ENCODE assay signal across 24 mouse cellular contexts in genomic region chr13:76438765-76439164, GRCm38 (mm10). TPM values are rescaled to one million over a fixed set of nuclear protein-coding genes. Genes with fewer than 3 reads are reported as not detected.
A peak's percentile ranks its signal among the peaks of the same experiment; 100 is the strongest.
DNase-seq lines count a peak whose midpoint lies in the region; ATAC-seq and TF ChIP-seq lines count a peak whose summit lies in the region.
"Had no signal": no experiment of that assay in that cellular context is flagged by ENCODE, and none has a peak within 500 bp of the region (broad histone marks: within the 10 kb centered on the region; RNA-seq: fewer than 3 reads in every experiment).

No protein-coding gene starts in this region.

- H3K9ac ChIP-seq in intestine, postnatal 0 days (ENCODE audit: low read depth, low read length) = no peak overlapping the region

- H3K4me3 ChIP-seq in layer of hippocampus, adult 2 months = no peak overlapping the region
- H3K4me3 ChIP-seq in intestine, postnatal 0 days (ENCODE audit: low read depth, low read length) = no peak overlapping the region

- ATAC-seq in frontal cortex, adult (ENCODE audit: low TSS enrichment) = peak; percentile 78
- ATAC-seq in intestine, postnatal 0 days = no peak
- ATAC-seq: activated CD4-positive, CD25-positive, alpha-beta regulatory T cell, adult 4 months; CD4-positive, CD25-positive, alpha-beta regulatory T cell, adult 4 months; Patski had no signal

- no peaks in the 10 kb centered on the region for H3K27me3 ChIP-seq in intestine, postnatal 0 days (replicated peaks; ENCODE audit: control insufficient read depth, insufficient read depth, low read length)
- H3K27me3 ChIP-seq: CH12.LX, Patski had no signal

- no peaks in the 10 kb centered on the region for H3K9me3 ChIP-seq in intestine, postnatal 0 days (ENCODE audit: control insufficient read depth)
- H3K9me3 ChIP-seq: G1E had no signal

- no peaks in the 10 kb centered on the region for H3K4me1 ChIP-seq in intestine, postnatal 0 days (replicated peaks; ENCODE audit: control insufficient read depth, insufficient read depth, low read length)

- H3K4me2 ChIP-seq in intestine, postnatal 0 days (replicated peaks; ENCODE audit: low read depth) = no peak overlapping the region

- no peak for TF ChIP-seq CTCF in layer of hippocampus, adult 2 months (conservative IDR thresholded peaks at IDR 0.05)
- TF ChIP-seq CTCF in intestine, postnatal 0 days (IDR thresholded peaks at IDR 0.05; ENCODE audit: low read depth) = no peak

- peak overlapping the region; percentile 1; the same call in 1 of the 2 replicates for H3K27ac ChIP-seq in layer of hippocampus, adult 2 months
- no peak overlapping the region for H3K27ac ChIP-seq in intestine, postnatal 0 days (ENCODE audit: low read depth, low read length)

- DNase-seq in frontal cortex, postnatal 36 days (ENCODE audit: low spot score in 2 of 2) = no peak
- DNase-seq in layer of hippocampus, adult 2 months (ENCODE audit: low spot score in 2 of 2) = no peak
- no peak for DNase-seq in layer of hippocampus, postnatal 10 days (ENCODE audit: low spot score in 2 of 2)
- peak; percentile 34 for DNase-seq in right cerebral cortex, adult 18-20 months
- no peak for DNase-seq in right cerebral cortex, postnatal 14 days
- peak; percentile 63 for DNase-seq in brain, adult 2 months (ENCODE audit: low read depth, low spot score)
- DNase-seq: adrenal gland, adult 2 months; adrenal gland, adult 8-10 months; adrenal gland, postnatal 10 days; adrenal gland, postnatal 14 days; adrenal gland, postnatal 25 days; adrenal gland, postnatal 36 days; B cell, adult 2 months; cerebellum, adult 11 months; cerebellum, adult 11-12 months; cerebellum, adult 18-20 months had no signal

- H3K36me3 ChIP-seq in intestine, postnatal 0 days (ENCODE audit: control insufficient read depth, insufficient read depth) = no peaks in the 10 kb centered on the region
- H3K36me3 ChIP-seq: G1E had no signal

- WGBS in intestine, postnatal 0 days = 92% methylated on average over 1 of the region's 1 CpGs

RNA-seq across cellular contexts. Expression of gene Mctp1, which starts 54.4 kb away (rescaled TPM):
- 10 to 100 TPM; 56.1 to 62.0 TPM for total RNA-seq in layer of hippocampus, adult 2 months (2021)
- 10 to 100 TPM; 51.5 to 52.2 TPM for total RNA-seq in layer of hippocampus, postnatal 10 days (2021)
- polyA plus RNA-seq in intestine, postnatal 0 days (2015; fragmentation: Nextera tagmentation; extraction: Ambion mirVana) = 1.2 and 1.7 TPM in 2 replicates
- total RNA-seq: MEL had no signal

Comparison
In these comparisons a context has a peak if more than half of its experiments do, and no peak if none do; other contexts are left out.
1. DNase-seq: peak in right cerebral cortex, adult 18-20 months (single experiment) and brain, adult 2 months (single experiment); none in frontal cortex, postnatal 36 days (0 of 2), layer of hippocampus, adult 2 months (0 of 2), layer of hippocampus, postnatal 10 days (0 of 2) and right cerebral cortex, postnatal 14 days (single experiment).